Mouse (Mus musculus): ENCODE results near the gene Timm13. TPM values are rescaled to one million over a fixed set of nuclear protein-coding genes. Genes with fewer than 3 reads are reported as not detected.

Timm13 gene
- polyA plus RNA-seq, 1 experiment from 2014 or later: 358 TPM

GRCm38 (mm10) chr10:80903282-80903681 is 2.5 kb upstream of the Timm13 start:
- TF ChIP-seq CTCF (IDR thresholded peaks at IDR 0.05; ENCODE audit: low read depth): no peak
- no peak overlapping the region for H3K9ac ChIP-seq (ENCODE audit: low read depth, low read length)
- 90% methylated on average over 10 of the region's 10 CpGs for WGBS
- H3K4me1 ChIP-seq (replicated peaks; ENCODE audit: control insufficient read depth, insufficient read depth, low read length): peaks cover 11% of the 10 kb centered on the region
- H3K27me3 ChIP-seq (replicated peaks; ENCODE audit: control insufficient read depth, insufficient read depth, low read length): no peaks in the 10 kb centered on the region
- no peak overlapping the region for H3K27ac ChIP-seq (ENCODE audit: low read depth, low read length)
- no peak overlapping the region for H3K4me2 ChIP-seq (replicated peaks; ENCODE audit: low read depth)
- no peak for ATAC-seq
- H3K9me3 ChIP-seq (ENCODE audit: control insufficient read depth): no peaks in the 10 kb centered on the region
- H3K36me3 ChIP-seq (ENCODE audit: control insufficient read depth, insufficient read depth): peaks cover 44% of the 10 kb centered on the region
- no peak overlapping the region for H3K4me3 ChIP-seq (ENCODE audit: low read depth, low read length)

DNA sequence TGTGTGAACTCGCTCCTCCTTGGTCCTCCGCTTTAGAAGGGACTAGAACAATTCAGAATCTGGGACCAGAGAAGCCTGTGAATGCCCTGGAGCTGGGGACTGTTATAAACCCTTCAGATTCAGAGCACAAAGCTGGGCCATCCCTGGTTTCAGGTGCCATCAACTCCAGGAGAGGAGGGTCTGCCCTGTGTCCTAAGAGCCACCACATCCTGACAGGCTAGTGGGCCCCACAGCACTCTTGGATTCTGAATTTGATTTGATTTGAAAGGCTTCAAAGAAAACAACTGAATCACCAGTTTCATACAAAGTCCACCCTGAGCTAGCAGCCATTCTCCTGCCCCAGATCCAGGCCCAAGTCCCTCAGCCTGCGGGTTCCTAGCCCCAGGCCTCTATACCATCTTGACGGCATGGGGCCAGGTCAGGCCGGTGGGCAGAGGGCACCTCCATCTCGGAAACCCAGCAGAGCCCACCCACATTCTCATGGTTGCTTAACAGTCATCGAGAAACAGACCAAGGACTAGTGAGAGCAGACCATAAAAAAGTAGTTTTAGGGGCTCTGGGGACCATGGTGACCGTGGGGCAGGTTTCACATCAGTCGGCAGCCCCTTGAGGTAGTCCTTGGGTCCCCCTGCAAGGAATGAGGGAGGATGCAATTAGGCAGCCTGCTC is 1.6 kb upstream of the Timm13 start:
- H3K4me1 ChIP-seq (replicated peaks; ENCODE audit: control insufficient read depth, insufficient read depth, low read length): peaks cover 11% of the 10 kb centered on the region
- ATAC-seq: no peak
- H3K4me3 ChIP-seq (ENCODE audit: low read depth, low read length): no peak overlapping the region
- H3K27me3 ChIP-seq (replicated peaks; ENCODE audit: control insufficient read depth, insufficient read depth, low read length): no peaks in the 10 kb centered on the region
- no peaks in the 10 kb centered on the region for H3K9me3 ChIP-seq (ENCODE audit: control insufficient read depth)
- peaks cover 40% of the 10 kb centered on the region for H3K36me3 ChIP-seq (ENCODE audit: control insufficient read depth, insufficient read depth)
- no peak overlapping the region for H3K27ac ChIP-seq (ENCODE audit: low read depth, low read length)
- TF ChIP-seq CTCF (IDR thresholded peaks at IDR 0.05; ENCODE audit: low read depth): no peak
- H3K4me2 ChIP-seq (replicated peaks; ENCODE audit: low read depth): no peak overlapping the region
- 94% methylated on average over 9 of the region's 9 CpGs for WGBS
- no peak overlapping the region for H3K9ac ChIP-seq (ENCODE audit: low read depth, low read length)

- no peak for ATAC-seq
- Histone ChIP-seq H3K4me2 (replicated peaks; ENCODE audit: low read depth) (peak overlapping the region; percentile 35; the same call in 1 of the 2 replicates), H3K27me3 (replicated peaks; ENCODE audit: control insufficient read depth, insufficient read depth, low read length) (no peaks in the 10 kb centered on the region), H3K4me1 (replicated peaks; ENCODE audit: control insufficient read depth, insufficient read depth, low read length) (peaks cover 11% of the 10 kb centered on the region), H3K36me3 (ENCODE audit: control insufficient read depth, insufficient read depth) (peaks cover 36% of the 10 kb centered on the region), H3K4me3 (ENCODE audit: low read depth, low read length) (no peak overlapping the region), H3K27ac (ENCODE audit: low read depth, low read length) (peak overlapping the region; percentile 28; the same call in 1 of the 2 replicates), H3K9me3 (ENCODE audit: control insufficient read depth) (no peaks in the 10 kb centered on the region), H3K9ac (ENCODE audit: low read depth, low read length) (no peak overlapping the region)
- 85% methylated on average over 19 of the region's 19 CpGs for WGBS
- no peak for TF ChIP-seq CTCF (IDR thresholded peaks at IDR 0.05; ENCODE audit: low read depth)
Observed at GRCm38 (mm10) chr10:80901409-80902272, 872 bp upstream of the Timm13 start.

- peak overlapping the region; percentile 8; the same call in 1 of the 2 replicates for H3K27ac ChIP-seq (ENCODE audit: low read depth, low read length)
Observed at GRCm38 (mm10) chr10:80899591-80900317, 1.0 kb downstream of the Timm13 start.

DNA sequence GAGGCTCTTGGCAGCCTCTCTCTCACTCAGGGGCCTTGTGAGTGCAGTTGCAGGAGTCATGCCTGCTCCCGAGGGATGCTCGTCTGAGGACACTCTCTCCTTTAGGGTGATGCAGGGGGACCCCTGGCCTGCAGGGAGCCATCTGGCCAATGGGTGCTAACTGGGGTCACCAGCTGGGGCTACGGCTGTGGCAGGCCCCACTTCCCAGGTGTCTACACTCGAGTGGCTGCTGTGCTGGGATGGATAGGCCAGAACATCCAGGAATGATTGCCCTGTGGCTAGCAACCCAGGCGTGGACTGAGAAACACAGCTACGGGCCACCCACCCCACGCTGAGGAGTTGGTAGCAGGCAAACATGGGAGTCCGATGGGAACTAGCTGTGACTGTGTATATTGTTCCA is 1.7 kb downstream of the Timm13 start:
- Histone ChIP-seq H3K27ac (ENCODE audit: low read depth, low read length) (0 out of 2 replicates have a peak overlapping the region, but pooled peaks have one; percentile 8), H3K4me3 (ENCODE audit: low read depth, low read length) (no peak overlapping the region), H3K4me2 (replicated peaks; ENCODE audit: low read depth) (peak overlapping the region; percentile 87), H3K9ac (ENCODE audit: low read depth, low read length) (no peak overlapping the region), H3K9me3 (ENCODE audit: control insufficient read depth) (no peaks in the 10 kb centered on the region), H3K36me3 (ENCODE audit: control insufficient read depth, insufficient read depth) (peaks cover 18% of the 10 kb centered on the region), H3K27me3 (replicated peaks; ENCODE audit: control insufficient read depth, insufficient read depth, low read length) (no peaks in the 10 kb centered on the region), H3K4me1 (replicated peaks; ENCODE audit: control insufficient read depth, insufficient read depth, low read length) (peaks cover 11% of the 10 kb centered on the region)
- ATAC-seq: no peak
- WGBS: 86% methylated on average over 8 of the region's 8 CpGs
- TF ChIP-seq CTCF (IDR thresholded peaks at IDR 0.05; ENCODE audit: low read depth): no peak

More at GRCm38 (mm10) chr10:80899591-80900317, 1.0 kb downstream of the Timm13 start:
- Histone ChIP-seq H3K4me3 (ENCODE audit: low read depth, low read length) (peak overlapping the region; percentile 78), H3K27me3 (replicated peaks; ENCODE audit: control insufficient read depth, insufficient read depth, low read length) (no peaks in the 10 kb centered on the region), H3K4me2 (replicated peaks; ENCODE audit: low read depth) (peak overlapping the region; percentile 87), H3K4me1 (replicated peaks; ENCODE audit: control insufficient read depth, insufficient read depth, low read length) (peaks cover 11% of the 10 kb centered on the region), H3K9ac (ENCODE audit: low read depth, low read length) (peak overlapping the region; percentile 65), H3K36me3 (ENCODE audit: control insufficient read depth, insufficient read depth) (peaks cover 25% of the 10 kb centered on the region), H3K9me3 (ENCODE audit: control insufficient read depth) (no peaks in the 10 kb centered on the region)
- TF ChIP-seq CTCF (IDR thresholded peaks at IDR 0.05; ENCODE audit: low read depth): no peak
- 10% methylated on average over 25 of the region's 25 CpGs for WGBS
- no peak; the same call in 1 of the 2 replicates for ATAC-seq

Measured in intestine, postnatal 0 days (tissue).